Mouse (Mus musculus) frontal cortex, adult (tissue): ENCODE data around the gene Xkrx.
"Not testable (repeated sequence)": the region's sequence is repeated elsewhere in the genome, so short reads cannot be mapped to it uniquely, and the experiment has no call there.

ENCODE experiments used
- ATAC-seq: cut with Nextera tagmentation; 2 replicates; pipeline ENCODE4 v1.9.2; 2017; ENCODE audit warnings: mild to moderate bottlenecking, moderate library complexity, mixed read lengths; ENCODE audit not compliant: low TSS enrichment

The Xkrx gene

DNA sequence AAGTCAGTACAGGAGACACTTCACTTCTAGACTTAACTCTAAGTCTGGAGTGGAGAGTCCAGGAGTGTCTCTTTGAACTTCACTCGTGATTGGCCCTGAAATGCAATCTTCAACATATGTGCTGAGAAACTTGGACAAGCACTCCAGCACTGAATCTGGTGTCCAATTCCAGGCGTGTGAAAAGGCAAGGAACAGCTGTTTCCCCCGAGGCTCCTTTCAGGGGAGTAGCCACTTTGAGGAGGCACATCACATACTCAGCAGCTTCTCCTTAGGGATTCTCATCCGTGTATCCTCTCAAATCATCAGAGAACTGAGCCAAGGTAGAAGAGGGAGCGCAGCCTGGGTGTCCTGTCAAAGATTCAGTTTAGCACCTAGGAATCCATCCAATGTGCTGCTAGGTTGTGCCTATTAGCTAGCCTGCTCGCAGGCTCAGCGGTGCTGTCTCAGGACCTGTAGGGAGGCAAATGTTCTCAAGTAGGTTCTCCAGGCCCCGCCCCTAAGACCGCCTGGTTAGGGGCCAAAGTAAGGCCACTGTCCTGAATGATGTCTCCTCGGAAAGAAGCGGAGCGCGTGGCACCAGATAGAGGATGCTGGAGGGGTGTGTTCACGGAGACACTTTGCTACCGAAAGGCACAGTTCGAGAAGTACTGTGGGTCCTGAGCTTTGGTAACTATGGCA, at the start of gene Xkrx:
TSS of gene Xkrx (minus strand) at position 34 of the 678 bp plus-strand sequence.
- ATAC-seq = peak; percentile 59

DNA sequence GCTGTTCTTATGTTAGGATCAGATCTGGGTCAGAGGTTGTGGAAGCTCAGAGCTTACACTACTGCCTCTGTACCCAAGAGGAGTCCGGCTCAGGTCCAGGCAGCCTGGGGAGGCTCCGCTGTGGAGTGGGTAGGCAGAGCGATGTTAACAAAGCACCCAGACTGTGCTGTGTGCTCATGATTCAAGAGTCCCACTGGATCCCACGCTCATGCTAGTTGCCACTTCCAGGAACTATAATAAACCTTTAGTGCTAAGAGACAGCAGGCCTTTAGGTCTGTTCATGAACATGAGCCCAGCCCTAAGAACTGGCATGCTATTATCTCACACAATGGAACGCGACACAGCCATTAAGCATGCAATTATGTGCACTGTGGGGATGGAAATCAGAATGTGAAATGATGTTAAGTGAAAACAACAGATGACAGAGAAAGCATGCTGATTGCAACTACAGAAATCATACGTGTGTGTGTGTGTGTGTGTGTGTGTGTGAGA, 49.3 kb upstream of the Xkrx start:
- ATAC-seq = peak; percentile 100

DNA sequence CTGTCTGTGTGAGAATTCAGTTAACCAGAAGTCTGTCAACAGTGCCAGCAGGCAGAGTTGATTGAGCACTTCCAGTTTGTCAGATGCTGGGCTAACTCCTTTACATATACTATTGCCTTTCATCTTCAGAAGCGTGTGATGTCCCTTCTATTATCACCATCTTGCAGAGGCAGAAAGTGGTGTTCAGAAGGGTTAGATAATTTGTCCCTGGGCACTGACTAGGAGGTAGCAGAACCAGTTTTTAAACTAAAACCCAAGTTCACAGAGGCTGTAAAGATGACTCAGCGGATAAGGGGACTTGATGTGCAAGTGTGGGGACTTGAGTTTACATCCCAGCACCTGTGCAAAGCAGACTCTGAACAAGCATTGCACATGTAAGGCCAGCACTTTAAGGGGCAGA, 46.6 kb upstream of the Xkrx start:
- ATAC-seq = no peak

DNA sequence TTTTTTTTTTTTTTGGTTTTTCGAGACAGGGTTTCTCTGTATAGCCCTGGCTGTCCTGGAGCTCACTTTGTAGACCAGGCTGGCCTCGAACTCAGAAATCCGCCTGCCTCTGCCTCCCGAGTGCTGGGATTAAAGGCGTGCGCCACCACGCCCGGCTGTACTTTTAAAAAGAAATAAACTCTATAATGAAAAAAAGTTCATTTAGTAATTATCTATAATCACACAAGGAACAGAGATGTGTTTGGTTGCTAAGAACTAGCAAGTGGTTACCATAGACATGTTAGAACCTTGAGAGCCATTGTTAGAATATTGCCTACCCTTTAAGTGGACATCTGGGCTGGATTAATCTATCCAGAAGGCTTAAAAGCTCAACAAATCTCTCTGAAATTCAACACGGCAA, 25.3 kb upstream of the Xkrx start, which contains the start of gene Arl13a:
TSS of gene Arl13a (plus strand) at position 301 of the 400 bp plus-strand sequence.
- ATAC-seq = not testable (repeated sequence)

DNA sequence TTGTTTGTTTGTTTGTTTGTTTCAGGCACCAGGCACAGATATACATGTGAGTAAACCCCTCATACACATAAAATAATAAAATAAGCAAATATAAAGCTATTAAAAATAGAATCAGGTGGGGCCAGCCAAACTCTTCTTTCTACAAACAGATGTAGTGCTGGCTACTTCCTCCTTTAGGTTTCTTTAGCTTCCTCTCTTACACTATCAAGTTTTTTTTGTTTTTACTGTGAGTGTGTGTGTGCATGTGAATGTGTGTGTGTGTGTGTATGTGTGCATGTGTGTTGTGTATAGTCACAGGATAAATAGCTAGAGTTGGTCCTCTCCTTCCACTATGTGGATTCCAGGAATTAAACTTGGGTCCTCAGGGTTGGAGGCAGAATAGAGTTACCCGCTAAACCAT, 12.8 kb upstream of the Xkrx start:
- no peak for ATAC-seq

DNA sequence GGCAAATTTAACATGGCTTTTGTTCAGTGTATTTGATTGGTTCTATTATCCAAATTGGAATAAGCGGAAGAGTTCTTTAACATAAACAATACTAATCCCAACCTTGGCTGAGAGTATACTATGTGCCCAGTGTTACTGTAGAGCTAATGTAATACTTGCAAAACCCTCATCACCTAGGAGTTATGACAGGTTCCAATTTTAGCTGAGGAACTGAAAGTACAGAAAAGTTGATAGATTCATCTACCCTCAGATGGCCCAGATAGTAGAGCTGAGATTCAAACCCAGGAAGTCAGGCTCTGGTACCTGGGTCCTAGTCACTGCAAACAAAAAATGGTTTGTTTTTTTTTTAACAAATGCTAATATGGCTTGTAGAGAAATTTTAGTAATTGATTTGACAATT, 8.7 kb upstream of the Xkrx start:
- no peak for ATAC-seq

DNA sequence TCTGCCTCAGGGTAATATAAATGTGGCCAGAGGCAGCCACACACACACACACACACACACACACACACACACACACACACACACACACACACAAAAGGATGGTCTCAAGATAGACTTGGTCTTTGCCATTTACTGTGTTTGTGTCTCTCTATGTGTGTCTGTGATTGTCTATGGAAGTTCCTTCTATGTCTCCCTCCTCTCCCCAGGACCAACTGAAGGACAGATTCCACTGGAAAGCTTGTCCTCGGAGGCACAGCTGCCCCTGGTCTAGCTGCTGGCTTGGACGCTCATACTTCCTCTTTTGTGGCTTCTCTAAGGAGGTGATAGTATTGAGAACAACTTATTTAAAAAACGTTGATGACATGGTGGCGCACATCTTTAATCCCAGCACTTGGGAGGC, 1.6 kb upstream of the Xkrx start:
- ATAC-seq = no peak

DNA sequence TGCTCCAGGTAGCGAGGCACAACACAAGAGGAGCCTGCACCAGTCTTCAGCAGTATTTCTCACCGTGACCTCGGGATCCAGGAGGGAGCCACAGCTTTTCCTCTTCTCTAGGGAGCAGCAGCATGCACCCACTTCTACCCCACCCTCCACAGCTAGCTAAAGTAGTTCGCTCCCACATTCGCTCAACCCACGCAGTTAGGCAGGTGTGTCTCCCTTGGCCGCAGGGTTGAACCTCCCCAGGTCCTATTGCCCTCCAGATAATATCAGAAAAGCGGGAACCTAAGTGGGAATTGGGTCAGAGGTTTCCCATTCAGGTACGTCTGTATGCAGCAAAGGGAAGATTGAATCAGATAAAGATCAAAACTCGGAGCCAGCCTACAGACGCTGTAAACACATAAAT, 950 bp upstream of the Xkrx start:
- peak; percentile 57 for ATAC-seq

DNA sequence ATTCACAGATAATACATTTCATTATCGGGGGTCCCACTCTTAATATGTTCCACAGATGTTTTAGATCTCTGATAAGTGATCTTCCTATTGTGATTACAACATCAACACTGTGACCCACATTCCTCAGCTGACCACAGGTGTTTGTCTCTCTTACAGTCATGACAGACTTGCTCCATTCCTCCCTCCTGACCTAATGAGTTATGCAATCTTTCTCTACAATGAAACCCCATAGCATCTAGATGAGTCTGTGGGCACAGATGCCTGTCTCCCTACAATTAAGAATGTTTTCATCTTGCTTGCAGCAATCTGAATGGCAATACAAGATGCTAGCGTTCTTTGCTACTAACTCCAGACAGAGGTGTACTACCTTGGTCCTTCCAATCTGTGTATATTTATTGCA, 1.4 kb downstream of the Xkrx start:
- ATAC-seq = no peak

DNA sequence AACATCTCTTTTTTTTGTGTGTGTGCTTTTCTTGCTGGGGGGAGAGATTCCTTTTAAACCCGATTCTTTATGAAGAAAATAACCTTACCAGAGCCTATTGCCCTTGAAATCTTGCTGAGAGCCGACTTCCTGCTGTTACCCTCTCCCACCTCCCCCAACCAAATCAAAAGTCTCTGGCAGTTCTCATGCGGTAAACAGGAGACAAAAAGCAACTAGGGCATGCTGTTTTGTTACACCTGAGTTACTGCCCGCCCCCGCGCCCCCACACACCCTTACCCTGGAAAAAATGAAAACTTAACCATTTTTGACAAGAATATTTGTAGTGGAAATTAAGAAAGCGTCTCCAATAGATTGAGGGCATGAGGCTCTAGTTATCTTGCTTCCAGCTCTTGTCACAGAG, 3.7 kb downstream of the Xkrx start:
- no peak for ATAC-seq

DNA sequence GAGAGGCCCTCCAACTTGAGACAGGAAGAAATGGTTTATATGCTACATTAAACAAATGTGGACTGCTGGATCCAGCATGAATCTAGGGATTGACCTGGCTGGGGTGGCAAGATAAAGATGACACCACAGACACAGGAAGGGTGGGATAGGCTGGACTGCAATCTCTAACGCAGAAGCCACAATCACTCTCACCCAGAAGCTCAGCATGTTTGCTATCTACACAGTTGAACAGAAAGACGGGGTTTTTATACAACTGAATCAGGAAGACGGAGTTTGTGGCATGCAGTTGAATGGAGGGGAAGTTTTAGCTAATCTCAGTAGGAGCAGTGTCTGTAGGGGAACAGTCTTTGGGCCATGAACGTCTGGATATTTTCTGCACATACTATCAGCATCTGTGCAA, 19.9 kb downstream of the Xkrx start:
- ATAC-seq = no peak

DNA sequence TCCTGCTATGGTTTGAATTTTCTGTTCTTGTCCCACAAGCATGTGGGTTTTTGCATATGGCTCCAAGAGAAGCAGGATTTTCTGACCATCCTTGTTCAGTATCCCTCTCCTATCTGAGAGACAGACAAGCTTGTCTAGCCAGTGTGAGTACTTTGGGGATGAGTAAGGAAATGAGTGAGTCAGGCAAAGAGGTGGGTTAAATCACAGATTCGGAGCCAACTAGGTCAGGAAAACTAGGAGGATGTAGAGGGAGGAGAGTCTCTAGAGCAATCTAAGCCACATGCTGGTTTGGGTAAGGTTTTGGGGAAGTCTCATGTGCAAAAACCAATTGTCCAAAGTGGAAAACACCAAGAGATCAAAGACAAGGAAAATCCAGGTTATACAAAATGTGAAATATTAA, 20.3 kb downstream of the Xkrx start:
- ATAC-seq = peak; percentile 78; the same call in 1 of the 2 replicates

DNA sequence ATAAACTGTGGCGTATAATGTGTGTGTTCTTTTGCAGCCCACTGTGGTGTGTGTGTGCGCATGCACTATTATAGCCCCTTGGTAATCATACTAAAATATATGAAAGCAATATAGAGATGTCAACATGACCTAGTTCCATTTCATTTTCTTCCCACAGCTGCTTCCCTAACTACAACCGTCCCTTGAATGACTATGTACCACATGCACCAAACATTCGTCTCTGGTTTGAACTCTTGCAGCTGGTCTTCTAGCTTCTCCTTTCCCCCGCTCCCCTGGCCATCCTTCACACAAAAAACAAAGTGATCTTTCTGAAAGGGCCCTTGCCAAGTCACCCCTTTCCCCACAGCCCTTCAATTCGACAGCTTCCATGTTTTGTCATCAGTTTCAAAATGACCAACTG, 21.9 kb downstream of the Xkrx start:
- peak; percentile 52; the same call in 1 of the 2 replicates for ATAC-seq

DNA sequence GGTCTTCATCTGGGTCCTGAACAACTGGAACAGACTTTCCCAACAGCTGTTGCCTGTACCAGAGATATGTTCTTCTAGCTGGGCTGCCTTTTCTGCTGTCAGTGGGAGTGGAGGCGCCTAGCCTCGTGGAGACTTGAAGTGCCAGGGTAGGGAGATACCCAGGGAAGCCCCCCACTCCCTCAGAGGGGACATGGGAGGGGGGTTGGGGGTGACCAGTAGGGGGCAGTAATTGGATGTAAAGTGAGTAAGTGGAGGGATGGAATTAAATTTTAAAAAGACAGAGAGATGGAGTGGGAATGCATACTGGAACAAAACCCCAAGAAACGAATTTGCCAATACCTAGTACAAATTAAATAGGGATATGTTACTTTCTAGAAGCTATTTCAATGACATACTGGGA, 28.1 kb downstream of the Xkrx start:
- ATAC-seq = no peak

DNA sequence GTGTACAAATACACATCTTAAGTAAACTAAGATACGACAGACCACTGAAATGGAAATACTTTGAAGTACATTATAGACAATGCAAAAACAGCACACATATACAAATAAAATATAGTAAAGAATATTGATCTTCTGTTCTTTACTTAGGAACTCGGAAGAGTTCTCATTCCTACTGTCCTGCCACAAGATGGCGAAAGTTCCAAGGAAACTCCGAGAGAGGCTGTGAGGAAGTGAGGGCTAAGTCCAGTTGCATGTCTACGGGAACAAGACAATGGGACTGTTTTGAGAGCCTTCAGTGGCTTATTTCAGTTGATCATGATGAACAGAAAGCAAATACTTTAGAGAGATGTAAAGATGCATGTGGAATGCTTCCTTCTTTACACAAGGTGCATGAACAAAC, 29.6 kb downstream of the Xkrx start:
- peak; percentile 80; the same call in 1 of the 2 replicates for ATAC-seq

DNA sequence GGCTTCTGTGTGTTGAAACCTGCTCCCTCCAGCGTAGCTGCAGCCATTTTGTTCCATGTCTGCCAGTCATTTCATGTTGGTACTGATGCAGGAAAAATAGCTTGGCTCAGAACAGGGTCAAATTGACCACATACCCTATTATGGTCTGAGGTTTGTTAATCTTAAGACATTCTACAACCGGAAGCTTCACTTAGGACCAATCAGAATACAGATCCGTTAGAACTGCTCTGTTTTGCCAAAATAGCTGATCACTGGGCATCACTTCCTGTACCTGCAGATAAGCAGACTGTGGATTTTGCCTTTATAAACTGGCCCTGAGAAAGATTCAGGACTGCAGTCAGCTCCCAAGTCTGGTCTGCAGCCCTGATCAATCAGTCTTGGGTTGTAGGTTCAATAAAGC, 33.3 kb downstream of the Xkrx start:
- no peak for ATAC-seq

DNA sequence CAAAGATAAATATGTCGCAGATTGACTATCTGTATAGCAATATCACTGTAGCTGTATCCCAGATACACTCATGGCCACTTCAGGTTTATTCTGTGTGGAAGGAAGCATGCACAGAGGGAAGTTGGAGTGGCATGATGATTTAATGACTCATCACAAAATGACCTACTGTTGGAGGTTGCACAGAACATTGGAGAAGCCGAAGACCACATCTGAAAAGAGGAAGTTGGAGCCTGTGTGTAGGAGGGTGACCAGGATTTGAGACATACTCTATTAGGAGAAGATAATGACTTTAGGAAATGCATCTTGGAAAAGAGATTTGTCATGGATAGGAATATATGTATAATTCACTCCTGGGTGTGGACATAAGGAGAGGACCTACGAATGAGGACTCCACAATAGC, 45.5 kb downstream of the Xkrx start:
- ATAC-seq = no peak

DNA sequence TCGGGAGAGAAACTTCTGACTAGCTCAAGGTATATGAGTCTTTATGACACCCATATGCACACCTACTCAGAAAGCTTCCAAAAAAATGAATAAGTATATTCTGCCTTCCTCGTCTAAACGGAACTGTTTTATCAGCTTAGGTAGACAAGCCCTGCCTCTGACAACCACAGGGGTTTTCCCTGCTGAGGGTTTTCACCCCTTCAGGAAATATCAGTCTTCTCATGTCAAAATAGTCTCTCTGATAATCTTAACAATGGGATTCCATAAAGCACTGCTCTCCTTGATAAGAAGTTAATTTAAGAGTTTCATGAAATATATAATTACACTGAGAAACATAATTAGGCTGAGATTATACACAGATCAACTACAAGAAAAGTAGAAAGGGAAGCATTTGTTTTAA, 50.1 kb downstream of the Xkrx start:
- no peak for ATAC-seq

DNA sequence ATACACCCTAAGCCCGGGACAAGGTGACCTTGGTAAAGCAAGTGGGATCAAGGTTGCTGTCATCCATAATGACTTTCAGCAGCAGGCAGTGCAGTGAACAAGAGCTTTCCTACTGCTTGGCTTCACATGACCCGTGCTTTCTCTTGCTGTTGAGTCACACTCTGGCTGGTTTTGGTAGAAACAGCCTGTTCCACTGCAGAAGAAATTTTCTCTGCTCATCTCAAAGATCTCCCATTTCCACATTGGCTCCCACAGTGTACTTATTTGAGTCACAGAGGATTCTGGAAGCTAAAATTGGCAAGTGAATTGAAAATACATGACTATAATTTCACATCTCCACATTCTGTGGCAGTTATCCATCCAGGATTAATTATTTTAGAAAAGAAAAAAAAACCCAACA, 59.2 kb downstream of the Xkrx start:
- ATAC-seq = peak; percentile 97
